Mouse (Mus musculus) forebrain, embryonic 15.5 days (tissue): ENCODE measurements at regions not wholly inside any gene's neighbourhood (a gene's known extent, or its start where the extent isn't known, plus 50 kb on each side); places are given as distances from the start of the nearest gene placed in this dataset.

ENCODE experiments used
- ATAC-seq: fragments of 200-750 bp; cut with Nextera tagmentation; replicated peaks from 2 replicates; pipeline ENCODE4 v1.8.0; 2017; ENCODE audit warnings: mild to moderate bottlenecking, moderate TSS enrichment, moderate library complexity
- H3K27ac ChIP-seq: fragments of 300-500 bp; sonication (generic); replicated peaks from 2 replicates; pipeline ENCODE4 v1.5.1; 2015; ENCODE audit warnings: mild to moderate bottlenecking, inconsistent platforms
- H3K27me3 ChIP-seq: fragments of 300-500 bp; sonication (generic); 2 replicates; pipeline ENCODE4 v1.6.1; 2015; ENCODE audit warnings: inconsistent platforms
- H3K36me3 ChIP-seq: fragments of 300-500 bp; sonication (generic); 2 replicates; pipeline ENCODE4 v1.6.1; 2015; ENCODE audit warnings: mild to moderate bottlenecking, inconsistent platforms
- H3K4me1 ChIP-seq: fragments of 300-500 bp; sonication (generic); 2 replicates; pipeline ENCODE4 v1.6.1; 2015; ENCODE audit warnings: inconsistent platforms
- H3K4me2 ChIP-seq: fragments of 300-500 bp; sonication (generic); replicated peaks from 2 replicates; pipeline ENCODE4 v1.6.1; 2015; ENCODE audit warnings: mild to moderate bottlenecking, inconsistent platforms
- H3K4me3 ChIP-seq: fragments of 300-500 bp; sonication (generic); 2 replicates; pipeline ENCODE4 v1.5.1; 2015; ENCODE audit warnings: mild to moderate bottlenecking, inconsistent platforms
- H3K9ac ChIP-seq: fragments of 300-500 bp; sonication (generic); replicated peaks from 2 replicates; pipeline ENCODE4 v1.6.1; 2015; ENCODE audit warnings: mild to moderate bottlenecking, inconsistent platforms
- H3K9me3 ChIP-seq: fragments of 300-500 bp; sonication (generic); 2 replicates; pipeline ENCODE4 v1.6.1; 2016; ENCODE audit warnings: inconsistent platforms
- WGBS: fragments of 180-500 bp; shearing (Covaris S2); methylation state at CpG from one replicate; pipeline ENCODE4 v1.1.7; 2015; ENCODE audit warnings: mixed read lengths; 5-methylcytosine and 5-hydroxymethylcytosine counted together

DNA sequence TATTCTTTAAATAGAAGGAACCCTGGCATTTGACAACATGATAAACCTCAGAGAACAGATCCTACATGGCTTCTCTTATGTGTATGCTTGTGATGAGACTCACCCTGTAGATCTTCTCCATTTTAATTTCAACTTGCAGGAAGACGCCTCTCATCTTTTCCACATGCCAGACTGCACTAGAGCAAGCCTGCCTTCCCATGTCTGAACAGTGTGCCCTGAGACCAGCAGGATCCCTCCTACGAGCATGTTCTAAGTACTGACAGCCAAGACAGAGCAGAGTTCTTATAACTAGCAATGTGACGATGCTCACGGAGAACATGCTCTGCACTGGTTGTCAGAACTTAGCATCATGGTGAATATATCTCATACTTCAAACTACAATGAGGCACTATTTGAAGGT, 277.5 kb upstream of the BB014433 start:
- Histone ChIP-seq H3K4me2 (no peak overlapping the region), H3K27me3 (no peaks in the 10 kb centered on the region), H3K4me3 (no peak overlapping the region), H3K9ac (no peak overlapping the region), H3K36me3 (no peaks in the 10 kb centered on the region), H3K27ac (no peak overlapping the region), H3K4me1 (no peaks in the 10 kb centered on the region), H3K9me3 (no peaks in the 10 kb centered on the region)
- WGBS: 86% methylated on average over 4 of the region's 4 CpGs
- no peak for ATAC-seq

DNA sequence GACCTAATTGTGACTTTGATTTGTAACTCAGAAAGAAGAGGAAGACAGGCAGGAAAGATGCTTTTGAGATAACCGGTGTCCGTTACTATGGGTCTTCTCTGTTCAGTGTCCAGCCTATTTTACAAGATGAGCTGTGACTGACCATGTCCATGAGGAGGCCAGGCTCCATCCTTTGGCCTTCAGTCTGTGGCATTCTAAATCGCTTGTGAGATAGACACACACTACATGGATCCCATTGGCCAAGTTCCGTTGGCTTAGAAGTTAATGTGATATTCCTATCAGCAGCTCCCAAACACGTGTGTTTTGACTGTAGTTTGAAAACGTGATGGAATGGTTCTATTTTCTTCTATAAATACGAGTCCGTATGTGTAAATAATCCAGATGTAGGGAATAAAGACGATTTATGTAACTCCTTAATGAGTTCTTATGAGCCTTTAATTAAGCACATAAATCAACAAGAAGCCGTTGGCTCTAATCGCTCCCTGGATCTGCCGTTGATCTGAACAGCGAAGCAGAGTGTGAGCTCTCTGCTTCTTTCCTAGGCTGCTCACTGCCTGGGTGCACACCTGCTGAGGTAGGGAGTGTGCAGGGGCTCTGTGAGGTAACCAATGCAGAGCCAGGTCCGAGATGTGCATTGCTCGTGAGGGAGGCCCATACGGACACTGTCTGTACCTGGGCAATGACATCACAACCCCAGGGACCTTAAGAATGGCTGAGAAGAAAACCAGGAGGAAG, 272.4 kb upstream of the BB014433 start:
- H3K9me3 ChIP-seq: no peaks in the 10 kb centered on the region
- no peak for ATAC-seq
- H3K27me3 ChIP-seq: no peaks in the 10 kb centered on the region
- H3K9ac ChIP-seq: no peak overlapping the region
- no peak overlapping the region for H3K4me2 ChIP-seq
- H3K27ac ChIP-seq: no peak overlapping the region
- H3K4me3 ChIP-seq: no peak overlapping the region
- no peaks in the 10 kb centered on the region for H3K36me3 ChIP-seq
- WGBS: 84% methylated on average over 16 of the region's 16 CpGs
- H3K4me1 ChIP-seq: no peaks in the 10 kb centered on the region

DNA sequence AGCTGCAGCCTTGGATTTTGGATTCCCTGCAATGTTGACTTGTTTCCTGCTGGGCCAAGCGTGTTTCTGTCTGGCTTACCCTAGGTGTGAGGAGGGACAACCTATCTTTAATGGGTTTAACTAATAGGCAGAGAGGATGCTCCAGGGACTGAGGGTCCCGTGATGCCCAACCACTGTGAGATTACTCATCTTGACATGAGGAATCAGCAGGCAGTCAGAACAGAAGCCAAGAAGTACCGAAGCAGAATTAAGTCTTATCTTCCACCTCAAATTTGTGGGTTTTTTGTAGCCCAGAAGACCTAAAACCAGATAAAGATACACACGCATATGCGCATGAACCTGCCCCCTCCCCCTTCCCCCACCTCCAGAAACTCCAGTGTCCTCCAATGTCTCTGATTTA, 267.6 kb upstream of the BB014433 start:
- no peaks in the 10 kb centered on the region for H3K4me1 ChIP-seq
- H3K4me2 ChIP-seq: no peak overlapping the region
- no peaks in the 10 kb centered on the region for H3K27me3 ChIP-seq
- no peak overlapping the region for H3K9ac ChIP-seq
- no peak overlapping the region for H3K4me3 ChIP-seq
- no peaks in the 10 kb centered on the region for H3K9me3 ChIP-seq
- H3K36me3 ChIP-seq: no peaks in the 10 kb centered on the region
- no peak overlapping the region for H3K27ac ChIP-seq
- 91% methylated on average over 5 of the region's 5 CpGs for WGBS
- no peak for ATAC-seq

DNA sequence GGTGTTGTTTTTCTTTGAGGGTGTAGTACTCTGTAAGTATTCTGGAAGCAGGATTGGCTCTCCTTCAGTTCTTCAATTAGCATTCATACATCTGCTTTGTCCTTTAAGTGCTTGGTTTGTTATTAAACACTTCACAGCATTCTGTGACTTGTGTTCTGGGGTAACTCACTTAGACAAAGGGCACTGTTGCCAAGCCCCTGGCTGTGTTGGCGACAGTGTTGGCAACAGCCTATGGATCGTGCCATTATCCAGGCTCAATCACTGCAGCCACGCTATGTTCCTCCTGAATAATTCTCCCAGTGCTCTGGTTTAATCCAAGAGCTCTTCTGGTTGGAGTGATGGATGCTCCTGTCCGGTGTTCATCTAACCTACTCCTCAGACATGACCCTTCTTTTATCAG, 265.6 kb upstream of the BB014433 start:
- WGBS: 47% methylated on average over 4 of the region's 4 CpGs
- ATAC-seq: peak; percentile 61; the same call in 1 of the 2 replicates

DNA sequence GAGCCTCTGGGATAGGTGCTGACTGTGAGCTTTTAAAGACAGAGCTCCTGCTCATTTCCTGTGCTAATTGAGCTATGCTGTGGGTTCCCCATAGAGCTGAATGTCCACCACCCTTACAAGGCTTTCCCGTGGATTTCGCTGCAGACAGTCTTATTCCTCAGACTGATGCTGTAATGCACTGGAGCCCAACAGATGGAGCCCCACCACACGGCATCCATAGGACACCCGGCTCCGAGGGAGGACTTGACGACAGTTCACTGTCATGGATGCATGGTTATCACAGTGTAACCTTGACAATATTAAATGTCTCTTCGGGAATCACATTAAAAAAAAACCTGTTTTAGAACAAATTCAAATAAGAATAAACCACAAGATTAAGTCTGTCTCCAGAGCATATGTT, 265.2 kb upstream of the BB014433 start:
- no peaks in the 10 kb centered on the region for H3K36me3 ChIP-seq
- no peaks in the 10 kb centered on the region for H3K27me3 ChIP-seq
- no peak overlapping the region for H3K4me2 ChIP-seq
- 87% methylated on average over 7 of the region's 7 CpGs for WGBS
- no peak overlapping the region for H3K9ac ChIP-seq
- no peaks in the 10 kb centered on the region for H3K4me1 ChIP-seq
- 0 out of 2 replicates have a peak, but pooled peaks have one; percentile 32 for ATAC-seq
- H3K9me3 ChIP-seq: no peaks in the 10 kb centered on the region
- no peak overlapping the region for H3K4me3 ChIP-seq
- no peak overlapping the region for H3K27ac ChIP-seq

More for the DNA sequence above, 265.6 kb upstream of the BB014433 start:
- Histone ChIP-seq H3K27me3 (no peaks in the 10 kb centered on the region), H3K9ac (no peak overlapping the region), H3K36me3 (no peaks in the 10 kb centered on the region), H3K9me3 (no peaks in the 10 kb centered on the region), H3K4me1 (no peaks in the 10 kb centered on the region), H3K27ac (no peak overlapping the region), H3K4me3 (no peak overlapping the region), H3K4me2 (no peak overlapping the region)

DNA sequence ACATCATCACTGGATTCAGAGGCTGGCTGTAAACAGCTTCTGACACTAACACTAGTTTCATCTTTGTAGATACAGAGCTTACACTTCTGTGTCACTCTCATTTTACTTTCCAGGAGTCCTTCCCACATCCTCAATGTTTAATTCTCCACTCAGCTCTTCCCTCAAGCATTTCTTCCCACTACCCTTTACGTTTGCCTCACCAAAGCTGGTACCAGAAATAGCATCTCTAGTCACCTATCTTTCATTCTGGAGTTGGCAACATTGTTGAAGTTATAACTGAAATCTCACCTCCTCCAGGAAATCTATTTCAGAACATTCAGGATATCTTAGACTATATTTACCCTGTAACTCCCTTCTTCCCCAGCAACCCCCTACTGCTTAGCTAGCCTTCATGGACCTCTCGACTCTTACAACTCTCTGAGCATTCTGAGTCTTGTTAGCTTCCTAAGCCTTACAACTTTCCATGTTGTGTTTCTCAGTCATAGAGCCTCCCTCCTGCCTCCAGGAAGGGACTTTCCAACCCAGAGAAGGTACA, 258.3 kb upstream of the BB014433 start:
- Histone ChIP-seq H3K9ac (no peak overlapping the region), H3K9me3 (no peaks in the 10 kb centered on the region), H3K4me3 (no peak overlapping the region), H3K27ac (no peak overlapping the region), H3K4me1 (no peaks in the 10 kb centered on the region), H3K4me2 (no peak overlapping the region), H3K36me3 (no peaks in the 10 kb centered on the region), H3K27me3 (no peaks in the 10 kb centered on the region)
- WGBS: 81% methylated on average over 2 of the region's 2 CpGs
- no peak for ATAC-seq

DNA sequence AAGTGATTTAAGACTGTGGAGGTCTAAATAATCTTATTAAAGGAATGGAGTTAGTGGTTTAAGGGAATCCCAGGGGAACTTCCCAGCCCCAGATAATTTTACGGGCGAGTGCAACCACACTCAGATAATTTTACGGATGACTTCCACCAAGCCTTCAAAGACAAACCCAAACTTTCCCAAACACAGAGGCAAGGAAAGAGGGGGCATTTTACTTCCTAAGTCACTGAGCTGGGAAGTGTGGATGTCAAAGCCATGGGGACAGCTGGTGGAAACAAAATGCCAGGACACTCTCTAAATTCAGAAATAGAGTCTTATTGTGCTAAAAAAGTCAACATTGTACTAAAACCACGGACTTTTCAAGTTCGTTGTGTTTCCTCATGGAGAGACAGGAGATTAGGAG, 227.9 kb upstream of the BB014433 start:
- no peaks in the 10 kb centered on the region for H3K27me3 ChIP-seq
- H3K27ac ChIP-seq: no peak overlapping the region
- WGBS: 20% methylated on average over 5 of the region's 5 CpGs
- no peaks in the 10 kb centered on the region for H3K9me3 ChIP-seq
- no peak for ATAC-seq
- H3K36me3 ChIP-seq: no peaks in the 10 kb centered on the region
- peaks cover 14% of the 10 kb centered on the region for H3K4me1 ChIP-seq
- no peak overlapping the region for H3K4me2 ChIP-seq
- no peak overlapping the region for H3K9ac ChIP-seq
- no peak overlapping the region for H3K4me3 ChIP-seq

DNA sequence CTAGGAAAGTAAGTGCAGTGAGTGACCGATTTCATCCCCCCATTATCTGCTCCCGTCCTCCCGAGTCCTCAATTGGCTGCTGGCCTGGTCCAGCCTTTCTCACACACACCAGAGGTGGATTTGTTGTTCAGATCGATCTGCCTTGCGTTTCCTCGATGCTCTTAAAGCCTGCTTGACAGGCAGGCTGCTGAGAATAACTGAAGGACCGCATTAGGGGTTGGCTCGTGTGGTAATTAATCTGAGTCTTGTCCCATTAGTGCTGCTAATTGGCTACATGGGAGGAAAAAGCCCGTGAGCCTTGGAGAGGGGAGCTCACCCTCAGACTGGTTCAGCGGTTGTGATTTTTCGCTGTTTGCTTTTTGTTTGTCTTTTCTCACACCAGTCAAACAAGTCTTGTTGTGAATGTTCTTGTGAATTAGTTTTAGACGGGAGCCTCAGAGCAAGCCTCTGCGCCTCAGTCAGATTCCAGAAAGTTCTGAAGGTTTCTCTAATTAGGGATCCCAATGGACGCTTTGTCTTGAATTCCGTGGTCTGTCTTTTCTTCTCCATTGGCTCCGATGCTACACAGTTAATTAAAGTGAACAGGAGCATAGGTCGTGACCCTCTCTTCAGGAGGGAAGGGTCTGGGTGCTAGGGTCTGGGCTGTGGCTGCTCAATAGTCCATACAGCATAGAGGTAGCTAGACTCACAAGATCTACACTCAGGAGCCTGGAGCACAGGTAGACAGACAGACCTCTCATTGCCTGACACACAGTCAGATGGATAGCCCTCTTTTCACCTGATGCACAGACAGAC, 226.1 kb upstream of the BB014433 start:
- Histone ChIP-seq H3K9me3 (no peaks in the 10 kb centered on the region), H3K4me3 (no peak overlapping the region), H3K9ac (no peak overlapping the region), H3K4me1 (peaks cover 14% of the 10 kb centered on the region), H3K36me3 (no peaks in the 10 kb centered on the region), H3K27ac (no peak overlapping the region), H3K4me2 (no peak overlapping the region), H3K27me3 (no peaks in the 10 kb centered on the region)
- ATAC-seq: peak; percentile 76
- WGBS: 5% methylated on average over 17 of the region's 17 CpGs

DNA sequence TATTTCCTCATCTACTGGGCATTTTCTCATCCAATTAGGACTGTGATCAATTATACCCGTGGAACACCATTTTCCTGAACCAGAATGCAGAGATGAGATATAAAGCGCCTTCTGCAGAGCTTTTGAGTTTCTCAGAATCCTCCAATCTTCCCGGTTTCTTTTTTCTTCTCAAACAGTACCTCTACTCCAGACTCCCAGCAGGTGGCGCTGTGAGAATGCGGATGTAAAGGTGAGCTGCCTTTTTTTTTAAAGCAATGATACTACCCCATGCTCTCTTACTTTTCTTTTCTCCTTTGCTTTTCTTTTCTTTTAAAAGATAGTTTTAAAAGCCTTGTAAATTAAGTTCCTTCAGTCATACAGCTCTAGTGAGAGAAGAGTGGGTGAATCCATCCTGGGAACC, 224.4 kb upstream of the BB014433 start:
- Histone ChIP-seq H3K4me1 (peaks cover 14% of the 10 kb centered on the region), H3K36me3 (no peaks in the 10 kb centered on the region), H3K9ac (no peak overlapping the region), H3K27ac (no peak overlapping the region), H3K9me3 (no peaks in the 10 kb centered on the region), H3K4me3 (no peak overlapping the region), H3K27me3 (no peaks in the 10 kb centered on the region), H3K4me2 (peak overlapping the region; percentile 22; the same call in 1 of the 2 replicates)
- 3% methylated on average over 5 of the region's 5 CpGs for WGBS
- peak; percentile 44; the same call in 1 of the 2 replicates for ATAC-seq

DNA sequence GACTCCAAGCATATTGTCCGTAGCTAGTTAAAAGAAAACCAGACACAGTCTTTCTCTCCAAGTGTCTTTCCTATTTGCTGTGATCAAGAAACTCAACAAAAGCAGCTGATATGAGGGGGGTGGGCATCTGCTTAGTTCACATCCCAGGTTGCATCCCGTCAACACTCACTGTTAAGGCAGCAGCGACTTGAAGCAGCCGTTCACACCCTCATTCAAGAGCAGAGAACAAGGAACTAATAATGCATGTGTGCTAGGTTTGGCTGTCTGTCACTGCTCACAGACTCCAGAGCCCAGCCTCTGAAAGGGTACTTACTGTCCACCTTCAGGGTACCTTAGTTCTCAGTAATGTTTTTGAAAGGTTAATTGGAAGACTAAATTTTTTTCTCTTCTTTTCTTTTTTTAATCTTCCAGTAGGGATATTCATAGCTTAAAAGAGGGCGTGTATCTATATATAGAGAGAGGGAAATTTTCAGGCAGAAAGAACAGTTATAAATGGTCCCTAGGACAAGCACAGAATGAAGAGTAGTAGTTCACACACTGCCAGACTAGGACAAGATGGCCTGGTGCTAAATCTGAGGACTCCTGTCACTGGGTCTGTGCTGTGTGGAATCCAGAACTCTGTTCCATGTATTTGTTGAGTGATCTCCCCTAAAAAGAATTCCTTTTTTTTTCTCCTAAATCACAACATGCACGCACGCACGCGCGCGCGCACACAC, 199.1 kb upstream of the BB014433 start:
- H3K27me3 ChIP-seq: no peaks in the 10 kb centered on the region
- H3K9me3 ChIP-seq: no peaks in the 10 kb centered on the region
- no peak overlapping the region for H3K4me2 ChIP-seq
- no peaks in the 10 kb centered on the region for H3K4me1 ChIP-seq
- H3K4me3 ChIP-seq: no peak overlapping the region
- no peak overlapping the region for H3K27ac ChIP-seq
- WGBS: 89% methylated on average over 12 of the region's 12 CpGs
- 0 out of 2 replicates have a peak, but pooled peaks have one; percentile 48 for ATAC-seq
- no peaks in the 10 kb centered on the region for H3K36me3 ChIP-seq
- no peak overlapping the region for H3K9ac ChIP-seq

DNA sequence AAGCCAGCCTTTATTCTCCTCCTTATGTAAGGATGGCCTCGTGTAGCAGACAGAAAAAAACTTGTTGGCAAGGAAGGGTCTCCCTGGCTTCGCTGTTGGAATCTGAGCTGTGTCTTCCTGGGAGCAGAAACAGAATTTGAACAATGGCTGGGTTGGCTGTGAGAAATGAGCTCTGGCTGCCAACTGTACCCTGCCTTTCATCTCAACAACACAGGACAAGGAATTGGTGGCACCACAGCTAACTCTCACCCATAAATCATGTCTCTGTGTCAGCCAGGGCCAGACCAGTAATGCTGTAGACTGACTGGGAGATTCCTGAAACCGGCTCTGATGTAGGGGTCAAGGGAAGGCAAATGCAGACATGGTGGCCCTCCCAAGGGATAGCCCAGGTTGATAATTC, 189.5 kb upstream of the BB014433 start:
- Histone ChIP-seq H3K9ac (no peak overlapping the region), H3K4me2 (no peak overlapping the region), H3K27me3 (no peaks in the 10 kb centered on the region), H3K36me3 (no peaks in the 10 kb centered on the region), H3K4me3 (no peak overlapping the region), H3K9me3 (no peaks in the 10 kb centered on the region), H3K4me1 (no peaks in the 10 kb centered on the region), H3K27ac (no peak overlapping the region)
- WGBS: 64% methylated on average over 3 of the region's 3 CpGs
- ATAC-seq: no peak

DNA sequence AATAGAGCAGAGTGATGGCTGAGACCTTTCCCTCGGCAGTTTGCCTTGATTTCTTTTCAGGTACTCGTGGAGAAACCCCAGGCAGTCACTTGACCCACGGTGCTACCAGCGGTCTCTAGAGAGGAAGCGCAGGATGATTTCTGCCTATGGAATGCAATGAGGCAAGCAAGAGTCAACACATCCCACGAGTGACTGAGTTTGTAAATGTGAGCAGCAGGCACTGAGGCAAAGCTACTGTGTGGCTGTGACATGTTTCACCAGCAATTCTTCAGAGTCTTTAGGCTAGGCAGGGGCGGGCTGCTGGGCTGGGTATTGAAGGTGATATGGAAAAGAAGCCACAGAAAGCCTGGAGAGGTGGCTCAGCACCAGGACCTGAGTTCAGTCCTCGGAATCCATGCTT, 187.4 kb upstream of the BB014433 start:
- H3K9me3 ChIP-seq: no peaks in the 10 kb centered on the region
- H3K4me2 ChIP-seq: no peak overlapping the region
- 64% methylated on average over 8 of the region's 8 CpGs for WGBS

More for the DNA sequence above, 187.4 kb upstream of the BB014433 start:
- Histone ChIP-seq H3K9ac (no peak overlapping the region), H3K27me3 (no peaks in the 10 kb centered on the region), H3K4me3 (no peak overlapping the region), H3K27ac (no peak overlapping the region), H3K36me3 (no peaks in the 10 kb centered on the region), H3K4me1 (no peaks in the 10 kb centered on the region)
- ATAC-seq: no peak
